Mouse (Mus musculus): Measurements from ENCODE around the gene Zfp143. TPM values are rescaled to one million over a fixed set of nuclear protein-coding genes. Genes with fewer than 3 reads are reported as not detected.
"Not testable (repeated sequence)": the region's sequence is repeated elsewhere in the genome, so short reads cannot be mapped to it uniquely, and the experiment has no call there.

Gene Zfp143
- polyA plus RNA-seq, 1 experiment from 2014 or later, result 21.9 TPM

DNA sequence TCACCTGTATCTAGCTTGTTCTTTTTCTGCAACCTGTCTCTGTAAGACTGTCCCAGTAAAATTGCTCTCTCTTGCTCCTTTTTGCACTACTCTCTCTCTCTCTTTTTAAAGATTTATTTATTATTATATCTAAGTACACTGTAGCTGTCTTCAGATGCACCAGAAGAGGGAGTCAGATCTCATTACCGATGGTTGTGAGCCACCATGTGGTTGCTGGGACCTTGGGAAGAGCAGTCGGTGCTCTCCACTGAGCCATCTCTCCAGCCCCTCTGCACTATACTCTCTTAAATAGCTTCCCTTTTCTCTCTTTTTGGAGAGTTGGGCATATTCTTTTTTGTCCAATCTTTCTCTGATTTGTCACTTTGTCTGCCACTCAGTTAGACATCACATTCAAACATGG, 71.3 kb downstream of the Zfp143 start:
- DNase-seq (ENCODE audit: low spot score), result not testable (repeated sequence)

GRCm38 (mm10) chr7:110133988-110134387, 73.0 kb downstream of the Zfp143 start:
- DNase-seq (ENCODE audit: low spot score), result no peak

- DNase-seq (ENCODE audit: low spot score), result no peak
These were observed 77.5 kb downstream of the Zfp143 start for GRCm38 (mm10) chr7:110138538-110138937.

DNA sequence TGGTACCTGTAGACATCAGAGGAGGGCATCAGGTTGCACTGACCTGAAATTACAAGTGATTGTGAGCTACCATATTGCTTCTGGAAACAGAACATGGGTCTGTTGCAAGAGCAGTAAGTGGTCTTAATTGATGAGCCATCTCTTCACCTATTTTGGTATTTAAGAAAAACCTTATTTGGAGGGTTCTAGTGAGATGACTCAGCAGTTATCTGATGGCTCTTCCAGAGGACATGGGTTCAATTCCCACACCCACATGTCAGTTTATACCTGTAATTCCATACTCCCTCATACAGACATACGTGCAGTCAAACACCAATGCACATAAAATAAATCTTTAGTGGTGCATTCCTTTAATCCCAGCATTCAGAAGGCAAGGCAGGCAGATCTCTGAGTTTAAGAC, 82.8 kb downstream of the Zfp143 start:
- DNase-seq (ENCODE audit: low spot score), result no peak

Other genes starting within 250 kb of the Zfp143 start
- 0.06 TPM in 1 of 2 replicates, not detected in the other for gene Scube2, start 195.5 kb upstream of the Zfp143 start, polyA plus RNA-seq (2015; fragmentation: Nextera tagmentation; extraction: Ambion mirVana)
- gene Dennd5a, start 100.7 kb upstream of the Zfp143 start, polyA plus RNA-seq (2015; fragmentation: Nextera tagmentation; extraction: Ambion mirVana), result 9.4 and 9.5 TPM in 2 replicates
- 47.7 and 48.8 TPM in 2 replicates for gene Tmem41b, start 74.3 kb upstream of the Zfp143 start, polyA plus RNA-seq (2015; fragmentation: Nextera tagmentation; extraction: Ambion mirVana)
- gene Ipo7, start 42.9 kb upstream of the Zfp143 start, polyA plus RNA-seq (2015; fragmentation: Nextera tagmentation; extraction: Ambion mirVana), result 24.6 and 27.0 TPM in 2 replicates
- gene Wee1, start 60.8 kb downstream of the Zfp143 start, polyA plus RNA-seq (2015; fragmentation: Nextera tagmentation; extraction: Ambion mirVana), result 15.9 and 17.0 TPM in 2 replicates
- 24.7 and 25.5 TPM in 2 replicates for gene Swap70, start 160.5 kb downstream of the Zfp143 start, polyA plus RNA-seq (2015; fragmentation: Nextera tagmentation; extraction: Ambion mirVana)